Mouse (Mus musculus) lung, adult 2 months (tissue): ENCODE results near the gene St6galnac5.

ENCODE experiments used
- CTCF ChIP-seq: fragments of 200-500 bp; IDR thresholded peaks from 2 replicates; pipeline ENCODE4 v1.5.1; 2011; ENCODE audit warnings: mild to moderate bottlenecking, low read length, control low read depth; ENCODE audit not compliant: insufficient read depth
- POLR2A ChIP-seq: fragments of 200-500 bp; IDR thresholded peaks from 2 replicates; pipeline ENCODE4 v1.6.1; 2011; ENCODE audit warnings: low read depth, mild to moderate bottlenecking, control low read depth, low read length, borderline replicate concordance; ENCODE audit errors: extremely low read depth

DNA sequence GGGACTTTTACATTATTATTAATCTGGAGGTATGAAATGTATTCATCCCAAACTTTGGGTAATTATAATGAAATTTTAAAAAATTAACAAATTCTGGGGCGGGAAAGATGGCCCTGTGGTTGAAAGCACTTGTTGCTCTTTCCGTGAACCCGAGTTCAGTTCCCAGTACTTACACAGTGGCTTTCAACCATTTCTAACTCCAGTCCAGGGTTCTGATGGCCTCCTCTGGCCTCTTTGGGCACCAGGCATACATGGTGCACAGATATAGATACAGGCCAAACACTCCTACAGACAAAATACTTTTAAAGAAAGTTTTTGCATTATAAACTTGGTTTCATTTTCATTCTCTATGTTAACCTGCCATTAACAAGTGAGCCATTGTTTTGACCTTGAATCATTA is 68.4 kb downstream of the St6galnac5 start:
- TF ChIP-seq POLR2A (no peak), CTCF (no peak)
